Mouse (Mus musculus) neutrophil, adult 83 days (primary cell): ENCODE measurements around the gene Atp6v0c. TPM values are rescaled to one million over a fixed set of nuclear protein-coding genes. Genes with fewer than 3 reads are reported as not detected.

Source experiments
- total RNA-seq, 2 experiments: library from RNA; stranded (reverse); gene quantifications; one replicate each; pipeline ENCODE4 v1.2.4; 2023

The Atp6v0c gene
- total RNA-seq: 100 to 1,000 TPM; 397 to 402 TPM

GRCm38 (mm10) chr17:24169317-24170065, at the start of gene Atp6v0c:
Gene Atp6v0c, minus strand, starts transcription at chr17:24169702.

GRCm38 (mm10) chr17:24209043-24209915, 39.8 kb upstream of the Atp6v0c start, which contains the start of gene Ntn3:
Gene Ntn3, minus strand, starts transcription at chr17:24209531.

GRCm38 (mm10) chr17:24205284-24205888, 35.9 kb upstream of the Atp6v0c start, which contains the start of gene Tbc1d24:
Gene Tbc1d24, minus strand, starts transcription at chr17:24205562.

GRCm38 (mm10) chr17:24163176-24163962, 6.1 kb downstream of the Atp6v0c start, which contains the start of gene Amdhd2:
Gene Amdhd2, minus strand, starts transcription at chr17:24163766.

GRCm38 (mm10) chr17:24150824-24151223, 18.7 kb downstream of the Atp6v0c start, which contains the start of gene Pdpk1:
Gene Pdpk1, minus strand, starts transcription at chr17:24150924.

Other genes starting within 250 kb of the Atp6v0c start
- not detected for gene Sbp, start 228.0 kb downstream of the Atp6v0c start, total RNA-seq
- gene Sbpl, start 214.4 kb downstream of the Atp6v0c start, total RNA-seq: not detected
- not detected for gene Prss30, start 189.1 kb downstream of the Atp6v0c start, total RNA-seq
- gene Prss22, start 171.6 kb downstream of the Atp6v0c start, total RNA-seq: not detected
- gene Prss27, start 131.6 kb downstream of the Atp6v0c start, total RNA-seq: not detected
- 10 to 100 TPM; 13.1 to 16.4 TPM for gene Kctd5, start 96.2 kb downstream of the Atp6v0c start, total RNA-seq
- 10 to 100 TPM; 59.9 to 66.7 TPM for gene Pdpk1, start 18.8 kb downstream of the Atp6v0c start, total RNA-seq
- 10 to 100 TPM; 64.5 to 68.7 TPM for gene Amdhd2, start 5.9 kb downstream of the Atp6v0c start, total RNA-seq
- gene Tbc1d24, start 35.9 kb upstream of the Atp6v0c start, total RNA-seq: 10 to 100 TPM; 16.7 to 18.3 TPM
- under 1 TPM; 0.37 to 0.40 TPM for gene Ntn3, start 39.8 kb upstream of the Atp6v0c start, total RNA-seq
- 10 to 100 TPM; 10.3 to 11.3 TPM for gene Tedc2, start 51.1 kb upstream of the Atp6v0c start, total RNA-seq
- 10 to 100 TPM; 57.0 to 58.7 TPM for gene Ccnf, start 81.8 kb upstream of the Atp6v0c start, total RNA-seq
- gene Abca17, start 181.4 kb upstream of the Atp6v0c start, total RNA-seq: under 1 TPM in 1 of 2 experiments, not detected in 1; 0.31 TPM
- 10 to 100 TPM; 42.7 to 46.0 TPM for gene Abca3, start 182.2 kb upstream of the Atp6v0c start, total RNA-seq
- 10 to 100 TPM; 65.6 to 72.3 TPM for gene Rnps1, start 244.9 kb upstream of the Atp6v0c start, total RNA-seq